Mouse (Mus musculus): Measurements from ENCODE around the gene Plekhg2.

The Plekhg2 gene

GRCm38 (mm10) chr7:28383606-28384005, 11.2 kb upstream of the Plekhg2 start:
- no peak for DNase-seq (ENCODE audit: low read depth in 1 of 2, low spot score in 2 of 2)

GRCm38 (mm10) chr7:28382981-28383396, 10.6 kb upstream of the Plekhg2 start:
- peak; percentile 94 to 96 for DNase-seq (ENCODE audit: low read depth in 1 of 2, low spot score in 2 of 2)

GRCm38 (mm10) chr7:28382347-28382951, 10.1 kb upstream of the Plekhg2 start:
- DNase-seq (ENCODE audit: low read depth in 1 of 2, low spot score in 2 of 2): peak in 1 of 2 experiments; percentile 57

- peak; percentile 78 to 95 for DNase-seq (ENCODE audit: low read depth in 1 of 2, low spot score in 2 of 2)
Observed at GRCm38 (mm10) chr7:28381938-28382337, 9.5 kb upstream of the Plekhg2 start.

GRCm38 (mm10) chr7:28381017-28381790, 8.8 kb upstream of the Plekhg2 start:
- peak; percentile 92 to 93 for DNase-seq (ENCODE audit: low read depth in 1 of 2, low spot score in 2 of 2)

GRCm38 (mm10) chr7:28380237-28381016, 8.0 kb upstream of the Plekhg2 start, which contains the start of gene Zfp36:
TSS of gene Zfp36 (minus strand) at chr7:28380253.
- DNase-seq (ENCODE audit: low read depth in 1 of 2, low spot score in 2 of 2): no peak

- peak; percentile 90 to 97 for DNase-seq (ENCODE audit: low read depth in 1 of 2, low spot score in 2 of 2)
Observed at GRCm38 (mm10) chr7:28378769-28379651, 6.6 kb upstream of the Plekhg2 start.

- peak in 1 of 2 experiments; percentile 68 for DNase-seq (ENCODE audit: low read depth in 1 of 2, low spot score in 2 of 2)
Observed at GRCm38 (mm10) chr7:28378066-28378690, 5.8 kb upstream of the Plekhg2 start.

GRCm38 (mm10) chr7:28377190-28378065, 5.0 kb upstream of the Plekhg2 start:
- no peak for DNase-seq (ENCODE audit: low read depth in 1 of 2, low spot score in 2 of 2)

- DNase-seq (ENCODE audit: low read depth in 1 of 2, low spot score in 2 of 2): peak in 1 of 2 experiments; percentile 81
Observed at GRCm38 (mm10) chr7:28376011-28376771, 3.8 kb upstream of the Plekhg2 start.

- DNase-seq (ENCODE audit: low read depth in 1 of 2, low spot score in 2 of 2): peak; percentile 76 to 89
Observed at GRCm38 (mm10) chr7:28375176-28375921, 3.0 kb upstream of the Plekhg2 start.

- no peak for DNase-seq (ENCODE audit: low read depth in 1 of 2, low spot score in 2 of 2)
Observed at GRCm38 (mm10) chr7:28374647-28375046, 2.2 kb upstream of the Plekhg2 start.

GRCm38 (mm10) chr7:28373891-28374495, 1.6 kb upstream of the Plekhg2 start:
- no peak for DNase-seq (ENCODE audit: low read depth in 1 of 2, low spot score in 2 of 2)

- DNase-seq (ENCODE audit: low read depth in 1 of 2, low spot score in 2 of 2): peak; percentile 59 to 76
Observed at GRCm38 (mm10) chr7:28373131-28373581, 757 bp upstream of the Plekhg2 start.

- DNase-seq (ENCODE audit: low read depth in 1 of 2, low spot score in 2 of 2): no peak
Observed at GRCm38 (mm10) chr7:28371514-28371989, 847 bp downstream of the Plekhg2 start.

GRCm38 (mm10) chr7:28370977-28371513, 1.4 kb downstream of the Plekhg2 start:
- no peak for DNase-seq (ENCODE audit: low read depth in 1 of 2, low spot score in 2 of 2)

- no peak for DNase-seq (ENCODE audit: low read depth in 1 of 2, low spot score in 2 of 2)
Observed at GRCm38 (mm10) chr7:28370051-28370450, 2.3 kb downstream of the Plekhg2 start.
